Mouse (Mus musculus) lung, postnatal 0 days (tissue): Measurements from ENCODE around the gene Ubr7.

ENCODE experiments used
- CTCF ChIP-seq: IDR thresholded peaks from 2 replicates; pipeline ENCODE4 v1.5.1; 2016; ENCODE audit warnings: antibody characterized with exemption, mild to moderate bottlenecking
- EP300 ChIP-seq: IDR thresholded peaks from 2 replicates; pipeline ENCODE4 v1.6.1; 2016; ENCODE audit warnings: antibody characterized with exemption, mild to moderate bottlenecking, control low read depth

DNA sequence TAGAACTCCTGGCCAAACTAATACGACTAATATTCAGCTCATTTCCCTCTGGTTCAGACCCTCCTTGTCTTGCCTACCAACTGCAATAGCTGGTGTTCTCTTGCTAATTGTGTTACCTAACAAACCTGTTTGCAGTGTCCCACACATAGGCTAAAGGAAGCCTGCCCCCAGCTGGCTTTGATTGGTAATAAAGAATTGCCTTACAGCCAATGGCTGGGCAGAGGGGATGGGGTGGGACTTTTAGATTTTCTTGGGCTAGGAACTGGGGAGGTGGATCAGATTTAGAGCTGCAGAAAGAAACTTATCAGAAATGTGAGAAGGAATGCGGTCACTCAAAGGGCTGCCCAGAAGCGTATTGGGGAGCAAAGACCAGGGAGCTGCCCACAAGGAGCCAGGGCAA is 21.7 kb downstream of the Ubr7 start:
- TF ChIP-seq CTCF (peak; percentile 55), EP300 (no peak)
